Mouse (Mus musculus) forebrain, embryonic 13.5 days (tissue): Measurements from ENCODE around the gene Ddx23. TPM values are rescaled to one million over a fixed set of nuclear protein-coding genes. Genes with fewer than 3 reads are reported as not detected.
A peak's percentile ranks its signal among the peaks of the same experiment; 100 is the strongest.

ENCODE experiments used
- ATAC-seq: fragments of 200-750 bp; cut with Nextera tagmentation; 2 replicates; pipeline ENCODE4 v1.8.0; 2017
- H3K27ac ChIP-seq: fragments of 300-500 bp; sonication (generic); 2 replicates; pipeline ENCODE4 v1.5.1; 2015; ENCODE audit warnings: inconsistent platforms, mild to moderate bottlenecking, moderate library complexity
- H3K27me3 ChIP-seq: fragments of 300-500 bp; sonication (generic); 2 replicates; pipeline ENCODE4 v1.6.1; 2015; ENCODE audit warnings: mild to moderate bottlenecking, inconsistent platforms
- H3K36me3 ChIP-seq: fragments of 300-500 bp; sonication (generic); 2 replicates; pipeline ENCODE4 v1.6.1; 2015; ENCODE audit warnings: mild to moderate bottlenecking, inconsistent platforms; ENCODE audit not compliant: poor library complexity, severe bottlenecking
- H3K4me1 ChIP-seq: fragments of 300-500 bp; sonication (generic); 2 replicates; pipeline ENCODE4 v1.6.1; 2015; ENCODE audit warnings: inconsistent platforms
- H3K4me2 ChIP-seq: fragments of 300-500 bp; sonication (generic); 2 replicates; pipeline ENCODE4 v1.6.1; 2015; ENCODE audit warnings: inconsistent platforms, mild to moderate bottlenecking, moderate library complexity
- H3K4me3 ChIP-seq: fragments of 300-500 bp; sonication (generic); 2 replicates; pipeline ENCODE4 v1.5.1; 2015; ENCODE audit warnings: mild to moderate bottlenecking, inconsistent platforms
- H3K9ac ChIP-seq: fragments of 300-500 bp; sonication (generic); 2 replicates; pipeline ENCODE4 v1.6.1; 2015; ENCODE audit warnings: mild to moderate bottlenecking, inconsistent platforms
- H3K9me3 ChIP-seq: fragments of 300-500 bp; sonication (generic); replicated peaks from 2 replicates; pipeline ENCODE4 v1.6.1; 2016; ENCODE audit warnings: inconsistent platforms
- WGBS: fragments of 180-500 bp; shearing (Covaris S2); methylation state at CpG from one replicate; pipeline ENCODE4 v1.1.7; 2015; 5-methylcytosine and 5-hydroxymethylcytosine counted together
- polyA plus RNA-seq: library from polyadenylated mRNA; unstranded; fragments of >200 nt; fragmentation: Nextera tagmentation; extraction: Ambion mirVana; gene quantifications from 2 replicates; pipeline ENCODE4 v1.2.1, GENCODE M21; 2015

Ddx23 gene
- 32.5 and 33.3 TPM in 2 replicates for polyA plus RNA-seq

DNA sequence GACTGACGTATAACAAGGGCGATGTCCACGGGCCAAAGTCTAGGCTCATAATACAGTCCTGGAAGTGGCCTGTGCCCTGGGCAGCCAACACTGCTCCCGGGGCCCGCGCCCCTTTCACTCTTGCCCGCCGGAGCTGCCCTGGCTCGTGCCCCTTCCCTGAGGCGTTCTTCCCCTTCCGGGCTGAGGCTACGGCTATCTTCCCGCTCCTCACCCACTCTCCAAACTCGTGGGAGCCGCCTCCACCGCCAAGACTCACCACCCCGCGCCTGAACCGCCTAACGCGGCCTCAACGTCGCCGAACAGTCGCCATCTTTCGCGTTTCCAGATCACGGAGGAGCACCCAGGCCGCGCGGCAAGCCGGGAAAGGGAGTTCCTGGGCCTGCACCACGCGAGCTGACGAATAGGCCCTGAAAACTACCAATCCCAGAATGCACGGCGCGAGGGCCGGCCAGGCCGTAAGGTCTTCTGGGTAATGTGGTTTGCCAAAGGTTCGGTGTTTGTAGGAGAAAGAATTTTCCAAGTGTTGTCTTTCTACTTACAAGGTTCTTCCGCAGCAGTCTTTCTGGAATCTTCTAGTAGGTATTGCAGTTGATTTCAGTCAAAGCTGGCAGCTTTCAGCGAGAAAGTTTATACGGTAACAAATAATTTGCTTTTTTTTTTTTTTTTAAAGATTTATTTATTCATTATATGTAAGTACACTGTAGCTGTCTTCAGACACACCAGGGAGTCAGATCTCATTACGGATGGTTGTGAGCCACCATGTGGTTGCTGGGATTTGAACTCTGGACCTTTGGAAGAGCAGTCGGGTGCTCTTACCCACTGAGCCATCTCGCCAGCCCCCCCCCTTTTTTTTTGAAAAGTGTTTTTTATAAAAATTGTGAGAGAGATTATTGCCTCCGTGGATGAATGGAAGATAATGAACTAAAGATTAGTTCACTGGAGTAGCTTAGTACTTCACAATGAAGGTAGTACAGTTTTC lies at the start of gene Ddx23:
Ddx23 (minus strand) TSS at position 328 of the 979 bp plus-strand sequence.
- 4% methylated on average over 45 of the region's 48 CpGs for WGBS
- H3K36me3 ChIP-seq = peaks cover 23% of the 10 kb centered on the region
- H3K27ac ChIP-seq = peak within 1 kb of the TSS; percentile 85
- ATAC-seq = peak; percentile 97
- H3K4me1 ChIP-seq = peaks cover 11% of the 10 kb centered on the region
- peak within 1 kb of the TSS; percentile 89 for H3K4me3 ChIP-seq
- no peaks in the 10 kb centered on the region for H3K9me3 ChIP-seq
- H3K27me3 ChIP-seq = no peaks in the 10 kb centered on the region
- H3K4me2 ChIP-seq = peak within 1 kb of the TSS; percentile 85
- peak within 1 kb of the TSS; percentile 94 for H3K9ac ChIP-seq

DNA sequence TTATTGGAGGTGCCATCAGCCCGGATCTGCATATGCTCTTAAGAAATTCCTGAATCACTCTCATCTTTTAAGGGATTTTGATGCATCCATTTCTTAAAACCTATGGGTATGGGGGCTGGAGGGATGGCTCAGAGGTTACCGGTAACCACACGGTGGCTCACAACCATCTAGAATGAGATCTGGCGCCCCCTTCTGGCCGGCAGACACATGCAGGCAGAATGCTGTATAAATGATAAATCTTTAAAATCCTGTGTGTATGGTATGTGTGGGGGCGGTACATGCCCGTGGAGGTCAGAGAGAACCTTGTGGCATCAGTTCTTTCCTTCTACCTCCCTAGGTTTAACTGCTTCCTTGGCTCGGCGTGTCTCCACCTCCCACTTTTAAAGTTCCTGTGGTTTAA lies 47.7 kb upstream of the Ddx23 start:
- Histone ChIP-seq H3K9me3 (no peaks in the 10 kb centered on the region), H3K4me3 (no peak overlapping the region), H3K27ac (no peak overlapping the region), H3K4me2 (no peak overlapping the region), H3K27me3 (peaks cover 19% of the 10 kb centered on the region), H3K9ac (no peak overlapping the region), H3K36me3 (no peaks in the 10 kb centered on the region), H3K4me1 (peaks cover 5% of the 10 kb centered on the region; the same call in 1 of the 2 replicates)
- 0 out of 2 replicates have a peak, but pooled peaks have one; percentile 27 for ATAC-seq
- WGBS = 14% methylated on average over 9 of the region's 9 CpGs

DNA sequence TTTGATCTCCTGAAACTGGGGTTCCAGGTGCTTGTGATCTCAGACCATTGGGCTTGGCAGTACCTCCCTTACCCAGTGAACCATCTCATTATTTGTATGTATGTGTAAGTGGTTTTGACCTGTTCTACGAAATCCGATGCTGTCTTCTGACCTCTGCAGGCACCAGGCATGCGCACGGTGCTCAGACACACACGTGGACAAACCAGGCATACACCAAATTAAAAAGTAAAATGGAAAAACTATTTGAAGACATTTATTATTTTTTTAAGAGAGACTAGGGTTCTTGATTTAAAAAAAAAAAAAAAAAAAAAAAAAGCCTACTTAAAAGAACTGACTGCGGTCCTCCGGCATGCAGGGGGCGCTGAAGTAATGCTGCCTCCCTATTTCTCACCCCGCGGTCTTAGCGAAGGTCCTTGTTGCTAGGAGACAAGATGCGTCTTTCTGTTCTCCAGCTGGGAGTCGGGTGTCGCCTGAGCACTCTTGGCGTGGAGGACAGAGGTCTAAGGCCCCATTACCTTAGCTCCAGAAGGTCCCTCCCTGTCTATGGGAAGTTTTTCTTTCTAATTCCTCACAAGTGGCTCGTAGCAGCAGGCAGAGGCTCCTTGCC lies 45.2 kb upstream of the Ddx23 start, which contains the start of gene Ccdc65:
Ccdc65 (plus strand) TSS at position 442 of the 607 bp plus-strand sequence.
- ATAC-seq = no peak
- 21% methylated on average over 16 of the region's 16 CpGs for WGBS
- H3K4me3 ChIP-seq = peak within 1 kb of the TSS; percentile 33
- no peaks in the 10 kb centered on the region for H3K9me3 ChIP-seq
- H3K36me3 ChIP-seq = no peaks in the 10 kb centered on the region
- H3K27me3 ChIP-seq = peaks cover 39% of the 10 kb centered on the region
- no peak within 1 kb of the TSS for H3K27ac ChIP-seq
- no peak within 1 kb of the TSS for H3K9ac ChIP-seq
- peak within 1 kb of the TSS; percentile 55 for H3K4me2 ChIP-seq
- peaks cover 5% of the 10 kb centered on the region; the same call in 1 of the 2 replicates for H3K4me1 ChIP-seq

DNA sequence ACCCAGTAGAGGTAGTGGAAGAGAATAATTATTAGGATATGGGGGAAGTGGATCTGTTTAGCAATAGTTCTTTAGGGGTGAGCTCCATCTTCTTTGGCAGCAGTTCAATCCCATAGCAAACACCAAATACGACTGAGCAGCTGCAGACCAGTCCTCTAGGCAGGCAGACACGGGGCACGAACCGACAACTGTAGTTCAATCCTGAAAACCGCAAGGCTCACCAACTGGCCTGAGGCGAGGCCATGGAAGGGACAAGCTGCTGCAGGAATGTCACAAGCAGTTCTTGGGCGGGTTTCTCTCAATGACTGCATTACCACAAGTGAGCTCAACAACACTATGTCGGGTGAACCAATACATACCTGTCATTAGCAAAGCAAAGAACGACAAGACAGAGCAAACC lies 41.6 kb upstream of the Ddx23 start:
- 69% methylated on average over 9 of the region's 9 CpGs for WGBS
- H3K4me3 ChIP-seq = no peak overlapping the region
- H3K27ac ChIP-seq = no peak overlapping the region
- H3K9me3 ChIP-seq = no peaks in the 10 kb centered on the region
- H3K36me3 ChIP-seq = no peaks in the 10 kb centered on the region
- no peak overlapping the region for H3K4me2 ChIP-seq
- H3K9ac ChIP-seq = no peak overlapping the region
- peaks cover 12% of the 10 kb centered on the region; the same call in 1 of the 2 replicates for H3K4me1 ChIP-seq
- H3K27me3 ChIP-seq = peaks cover 69% of the 10 kb centered on the region
- ATAC-seq = no peak

DNA sequence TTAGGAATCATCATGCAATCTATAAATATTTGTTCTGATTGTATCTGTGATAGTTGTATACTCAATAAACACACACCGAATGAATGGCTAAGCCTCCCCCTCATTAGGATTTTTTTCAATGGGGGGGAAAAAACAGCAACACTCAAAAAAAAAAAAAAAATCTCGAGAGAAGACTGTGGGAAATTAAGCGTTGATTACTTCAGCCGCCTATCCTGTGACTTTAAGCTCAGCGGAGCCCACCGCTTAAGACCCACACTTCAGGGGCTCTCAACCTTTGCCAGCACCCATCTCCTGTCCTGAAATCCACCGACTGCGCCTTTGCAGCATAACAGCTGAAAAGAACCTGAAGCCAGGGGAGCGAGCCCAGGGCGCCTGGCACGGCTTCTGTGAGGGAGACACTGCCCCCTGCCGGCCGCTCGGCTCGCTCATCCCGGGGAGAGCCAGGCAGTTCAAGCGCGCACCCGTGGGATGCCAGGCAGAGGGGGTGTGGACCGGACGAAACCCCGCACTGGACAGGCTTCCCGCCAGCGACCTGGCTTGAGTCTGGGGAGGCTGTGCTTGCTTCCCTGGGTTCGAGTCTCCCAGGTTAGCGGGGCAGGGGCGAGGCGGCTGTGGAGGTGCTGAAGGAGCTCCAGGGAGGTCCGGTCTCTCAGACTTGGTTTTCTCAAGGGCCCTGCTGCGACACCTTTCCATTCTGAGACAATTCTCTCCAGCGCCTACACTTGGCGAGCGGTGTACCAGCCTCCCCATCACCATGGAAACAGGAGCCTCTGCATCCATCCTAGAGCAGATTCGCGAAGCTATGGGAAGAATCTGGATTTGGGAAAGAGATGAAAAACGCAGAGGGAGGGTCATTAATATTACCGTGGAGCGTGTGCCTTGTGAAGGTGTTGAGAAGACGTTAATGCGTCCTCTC lies 36.8 kb upstream of the Ddx23 start:
- peaks cover 15% of the 10 kb centered on the region; the same call in 1 of the 2 replicates for H3K4me1 ChIP-seq
- ATAC-seq = peak; percentile 89
- H3K4me2 ChIP-seq = peak overlapping the region; percentile 68
- 3% methylated on average over 40 of the region's 40 CpGs for WGBS
- H3K9me3 ChIP-seq = no peaks in the 10 kb centered on the region
- no peaks in the 10 kb centered on the region for H3K36me3 ChIP-seq
- peak overlapping the region; percentile 59 for H3K9ac ChIP-seq
- peak overlapping the region; percentile 41 for H3K4me3 ChIP-seq
- H3K27ac ChIP-seq = no peak overlapping the region
- H3K27me3 ChIP-seq = peaks cover 46% of the 10 kb centered on the region

DNA sequence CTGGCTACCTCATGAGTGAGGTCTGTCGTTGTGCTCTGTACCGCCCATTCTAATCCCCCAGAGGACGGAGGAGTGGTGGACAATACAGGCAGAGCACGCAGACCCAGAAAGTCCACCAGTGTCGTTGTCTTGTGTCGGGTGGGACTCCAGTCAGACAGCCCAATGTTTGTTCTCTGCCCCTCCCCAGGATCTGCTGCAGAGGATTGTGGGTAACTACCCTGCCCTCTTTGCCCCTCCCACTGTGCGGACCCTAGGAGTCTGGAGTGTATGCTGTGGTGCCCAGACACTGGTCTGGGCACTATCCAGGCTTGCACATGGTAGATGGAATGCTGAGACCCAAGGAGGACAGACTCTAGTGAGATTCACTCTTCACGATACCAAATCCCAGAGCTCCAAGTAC lies 33.5 kb upstream of the Ddx23 start:
- H3K27me3 ChIP-seq = peaks cover 17% of the 10 kb centered on the region
- no peak overlapping the region for H3K4me3 ChIP-seq
- no peak overlapping the region for H3K9ac ChIP-seq
- H3K36me3 ChIP-seq = no peaks in the 10 kb centered on the region
- 52% methylated on average over 8 of the region's 8 CpGs for WGBS
- no peak overlapping the region for H3K27ac ChIP-seq
- no peaks in the 10 kb centered on the region for H3K9me3 ChIP-seq
- no peak for ATAC-seq
- peaks cover 27% of the 10 kb centered on the region for H3K4me1 ChIP-seq
- H3K4me2 ChIP-seq = no peak overlapping the region

DNA sequence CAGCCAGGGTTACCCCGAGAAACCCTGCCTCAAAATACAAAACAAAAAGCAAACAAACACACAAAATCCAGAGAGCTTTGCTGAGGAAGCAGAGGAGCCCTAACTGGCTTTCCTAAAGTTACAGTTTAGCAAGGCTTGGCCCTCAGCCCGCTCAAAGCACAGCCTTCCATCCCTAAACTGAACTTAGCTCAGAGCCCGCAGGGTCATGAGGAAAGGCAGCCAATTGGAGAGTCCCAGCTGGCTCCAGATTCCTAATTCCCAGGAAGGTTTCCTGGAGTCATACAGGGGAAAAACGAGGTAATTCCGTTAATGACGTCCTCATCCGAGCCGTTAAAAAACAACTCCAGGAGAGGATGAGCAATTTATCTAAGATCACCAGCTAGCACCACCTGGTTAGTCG lies 33.0 kb upstream of the Ddx23 start:
- Histone ChIP-seq H3K27me3 (peaks cover 12% of the 10 kb centered on the region), H3K36me3 (no peaks in the 10 kb centered on the region), H3K4me2 (no peak overlapping the region), H3K4me1 (peaks cover 31% of the 10 kb centered on the region), H3K9ac (no peak overlapping the region), H3K27ac (no peak overlapping the region), H3K4me3 (no peak overlapping the region), H3K9me3 (no peaks in the 10 kb centered on the region)
- 60% methylated on average over 9 of the region's 9 CpGs for WGBS
- ATAC-seq = no peak

DNA sequence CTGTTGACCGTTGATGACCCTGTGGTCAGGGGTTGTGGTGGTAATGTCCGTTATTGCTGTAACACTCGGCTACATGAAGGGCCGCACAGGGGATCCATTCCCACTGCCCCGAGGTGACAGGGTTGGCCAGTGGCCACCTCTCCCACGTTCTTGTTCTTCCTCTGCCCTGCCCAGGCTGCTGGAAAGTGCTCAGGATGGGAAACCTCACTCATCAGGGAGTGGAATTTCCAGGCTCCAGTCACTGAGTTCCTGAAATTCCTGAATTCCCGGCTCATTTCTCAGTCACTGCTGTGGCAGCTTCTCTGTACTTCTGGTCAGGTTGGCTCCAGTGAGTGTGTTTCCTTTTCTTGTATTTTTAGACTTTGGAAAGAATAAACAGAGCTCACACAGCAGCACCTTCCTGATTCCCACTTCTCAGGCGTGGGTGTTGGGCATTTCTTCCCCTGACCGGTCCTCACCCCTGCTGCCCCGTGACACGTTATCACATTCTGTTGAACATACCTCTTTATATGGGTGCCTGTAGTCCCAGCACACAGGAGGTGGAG lies 29.5 kb upstream of the Ddx23 start:
- H3K4me1 ChIP-seq = peaks cover 25% of the 10 kb centered on the region
- H3K36me3 ChIP-seq = no peaks in the 10 kb centered on the region
- ATAC-seq = no peak
- H3K9me3 ChIP-seq = no peaks in the 10 kb centered on the region
- no peak overlapping the region for H3K9ac ChIP-seq
- no peak overlapping the region for H3K4me2 ChIP-seq
- H3K27ac ChIP-seq = no peak overlapping the region
- H3K27me3 ChIP-seq = no peaks in the 10 kb centered on the region
- H3K4me3 ChIP-seq = no peak overlapping the region
- 59% methylated on average over 11 of the region's 11 CpGs for WGBS

DNA sequence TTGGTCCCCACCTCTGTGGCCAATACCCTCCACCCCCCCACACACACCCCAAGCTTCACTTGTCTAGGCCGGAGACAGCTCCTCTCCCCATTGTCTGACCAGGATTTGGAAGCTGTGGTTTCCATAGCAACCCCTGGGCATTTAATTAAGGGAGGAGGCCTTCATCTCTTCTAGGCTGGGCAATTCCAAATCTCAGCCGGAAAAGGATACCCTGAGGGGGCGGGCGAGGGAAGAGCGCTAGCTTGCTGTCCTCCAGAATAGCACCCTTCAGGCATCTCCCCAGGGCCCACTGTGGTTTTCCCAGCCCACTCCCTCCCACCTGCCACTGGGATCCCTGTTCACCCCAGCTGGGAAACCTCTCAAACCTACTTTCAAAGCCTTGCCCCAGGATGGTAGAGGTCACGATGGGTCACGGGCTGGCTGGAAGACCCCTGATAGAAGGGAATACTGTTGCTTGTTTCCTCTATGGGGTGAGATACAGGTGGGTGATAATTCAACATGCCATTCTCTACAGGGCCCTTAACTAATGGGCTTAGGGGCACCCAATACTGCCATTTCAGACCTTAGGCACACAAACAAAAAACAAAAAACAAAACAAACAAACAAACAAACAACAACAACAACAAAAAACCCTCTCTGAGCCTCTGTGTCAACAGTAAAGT lies 28.9 kb upstream of the Ddx23 start:
- H3K27ac ChIP-seq = no peak overlapping the region

DNA sequence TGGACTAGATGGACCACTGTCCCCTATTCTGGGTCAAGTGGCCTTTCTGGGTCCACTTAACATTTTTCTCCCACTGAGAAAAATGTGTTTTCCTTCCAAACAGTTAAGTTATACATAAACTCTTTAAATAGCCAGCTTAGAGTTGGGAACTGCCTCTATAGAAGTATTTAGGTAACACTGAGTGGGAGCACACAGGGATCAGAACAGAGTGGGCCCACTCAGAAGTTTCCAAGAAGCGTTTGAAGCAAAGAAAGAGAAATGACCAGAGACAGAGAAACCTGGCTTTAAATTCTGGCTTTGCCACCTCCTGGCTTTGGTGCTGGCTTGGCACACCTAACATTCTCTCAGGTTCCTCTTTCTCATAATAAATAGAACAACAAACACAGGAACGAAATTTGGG lies 27.0 kb upstream of the Ddx23 start:
- H3K4me3 ChIP-seq = no peak overlapping the region
- no peaks in the 10 kb centered on the region for H3K27me3 ChIP-seq
- no peak overlapping the region for H3K9ac ChIP-seq
- 86% methylated on average over 2 of the region's 2 CpGs for WGBS
- H3K9me3 ChIP-seq = no peaks in the 10 kb centered on the region
- peaks cover 19% of the 10 kb centered on the region for H3K4me1 ChIP-seq
- H3K36me3 ChIP-seq = no peaks in the 10 kb centered on the region
- ATAC-seq = no peak
- H3K27ac ChIP-seq = no peak overlapping the region
- no peak overlapping the region for H3K4me2 ChIP-seq

More for the DNA sequence above, 28.9 kb upstream of the Ddx23 start:
- Histone ChIP-seq H3K36me3 (no peaks in the 10 kb centered on the region), H3K27me3 (no peaks in the 10 kb centered on the region), H3K9ac (no peak overlapping the region), H3K4me1 (peaks cover 24% of the 10 kb centered on the region), H3K4me3 (no peak overlapping the region), H3K4me2 (peak overlapping the region; percentile 28), H3K9me3 (no peaks in the 10 kb centered on the region)
- WGBS = 7% methylated on average over 7 of the region's 7 CpGs
- ATAC-seq = peak; percentile 33; the same call in 1 of the 2 replicates

DNA sequence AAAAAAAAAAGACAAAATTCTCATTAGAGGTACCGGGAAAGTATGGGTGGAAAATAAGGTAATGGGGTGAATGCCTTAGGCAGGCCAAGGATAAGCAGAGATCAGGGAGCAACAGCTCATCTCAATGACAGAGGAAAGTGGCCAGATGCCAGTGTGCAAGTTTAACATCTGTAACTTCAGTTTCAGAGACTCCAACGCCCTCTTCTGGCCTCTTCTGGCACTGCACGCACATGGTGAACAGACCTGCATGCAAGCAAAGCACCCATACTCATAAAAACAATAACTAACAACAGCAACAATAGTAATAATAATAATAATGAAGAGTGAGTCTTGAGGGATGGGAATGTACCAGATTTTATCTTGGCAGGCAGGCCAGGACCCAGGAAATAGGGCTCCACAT lies 23.2 kb upstream of the Ddx23 start:
- 68% methylated on average over 3 of the region's 3 CpGs for WGBS
- peaks cover 4% of the 10 kb centered on the region for H3K4me1 ChIP-seq
- H3K4me3 ChIP-seq = no peak overlapping the region
- ATAC-seq = no peak
- no peak overlapping the region for H3K27ac ChIP-seq
- no peak overlapping the region for H3K9ac ChIP-seq
- H3K9me3 ChIP-seq = no peaks in the 10 kb centered on the region
- no peak overlapping the region for H3K4me2 ChIP-seq
- no peaks in the 10 kb centered on the region for H3K36me3 ChIP-seq
- no peaks in the 10 kb centered on the region for H3K27me3 ChIP-seq
